Mouse (Mus musculus) spleen, adult 2 months (tissue): Measurements from ENCODE around the gene Prkcg.

Experiments used
- CTCF ChIP-seq: fragments of 200-500 bp; IDR thresholded peaks from 2 replicates; pipeline ENCODE4 v1.5.1; 2011; ENCODE audit warnings: mild to moderate bottlenecking, inconsistent platforms; ENCODE audit not compliant: insufficient read depth, insufficient read length, insufficient replicate concordance; ENCODE audit errors: extremely low read depth
- POLR2A ChIP-seq: fragments of 200-500 bp; IDR thresholded peaks from 2 replicates; pipeline ENCODE4 v1.6.1; 2011; ENCODE audit warnings: low read depth, low read length, inconsistent platforms

DNA sequence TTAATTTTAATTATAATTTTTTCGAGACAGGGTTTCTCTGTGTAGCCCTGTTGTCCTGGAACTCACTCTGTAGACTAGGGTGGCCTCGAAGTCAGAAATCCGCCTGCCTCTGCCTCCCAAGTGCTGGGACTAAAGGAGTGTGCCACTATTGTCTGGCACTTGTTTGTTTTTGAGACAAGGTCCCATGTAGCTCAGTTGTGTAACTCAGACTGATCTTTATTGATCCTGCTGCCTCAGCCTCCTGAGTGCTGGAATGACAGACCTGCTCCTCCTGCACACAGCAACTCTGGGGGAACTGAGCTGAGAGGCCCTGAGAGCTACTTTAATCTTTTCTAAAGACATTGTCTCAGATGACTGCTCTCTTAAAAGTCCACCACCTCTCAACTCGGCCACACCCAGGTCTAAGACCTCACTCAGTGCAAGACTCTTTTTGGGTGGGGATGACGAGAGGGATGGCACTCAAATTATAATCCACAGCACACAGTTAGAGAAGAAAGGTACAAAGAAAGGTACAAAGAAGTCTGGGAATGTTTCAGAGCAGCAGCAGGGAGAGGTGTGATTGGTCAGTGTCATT, 8.8 kb upstream of the Prkcg start:
- TF ChIP-seq CTCF: no peak
- no peak for TF ChIP-seq POLR2A
